Mouse (Mus musculus) adrenal gland, adult 2 months (tissue): ENCODE results near the gene Cab39. TPM values are rescaled to one million over a fixed set of nuclear protein-coding genes. Genes with fewer than 3 reads are reported as not detected.
A peak's percentile ranks its signal among the peaks of the same experiment; 100 is the strongest.
"Not testable (repeated sequence)": the region's sequence is repeated elsewhere in the genome, so short reads cannot be mapped to it uniquely, and the experiment has no call there.

ENCODE experiments used
- DNase-seq: peaks from one replicate; pipeline ENCODE4 v3.0.0; 2021
- polyA plus RNA-seq: library from polyadenylated mRNA; depleted of rRNA; stranded (reverse); fragments of >200 nt; gene quantifications from 2 replicates; pipeline ENCODE4 v1.2.3, GENCODE M21; 2012
- total RNA-seq, 2 experiments: library from RNA; stranded (reverse); gene quantifications; 2 replicates each; pipeline ENCODE4 v1.2.3; 2021

The Cab39 gene
- total and polyA plus RNA-seq, 3 experiments = 48.6 to 124 (median 124) TPM

DNA sequence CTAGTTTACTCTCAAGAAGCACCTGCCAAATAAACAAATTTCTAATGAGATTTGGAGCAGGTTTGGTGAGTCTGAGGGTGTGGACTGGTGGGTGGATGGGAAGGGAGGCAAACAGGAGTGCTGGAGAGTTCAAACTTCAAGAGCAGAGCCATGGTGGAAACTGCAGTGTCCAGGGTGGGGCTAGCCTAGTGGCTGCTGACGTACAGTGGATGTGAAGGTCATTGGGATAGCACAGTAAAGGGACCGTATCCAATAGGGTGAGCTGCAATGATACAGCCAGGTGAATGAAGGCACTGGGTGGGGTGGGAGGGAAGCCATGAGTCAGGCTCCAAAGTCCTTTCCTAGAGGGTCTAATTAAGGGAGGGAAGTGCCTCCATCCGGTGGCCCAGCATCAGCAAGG is 2.7 kb upstream of the Cab39 start:
- DNase-seq = no peak

DNA sequence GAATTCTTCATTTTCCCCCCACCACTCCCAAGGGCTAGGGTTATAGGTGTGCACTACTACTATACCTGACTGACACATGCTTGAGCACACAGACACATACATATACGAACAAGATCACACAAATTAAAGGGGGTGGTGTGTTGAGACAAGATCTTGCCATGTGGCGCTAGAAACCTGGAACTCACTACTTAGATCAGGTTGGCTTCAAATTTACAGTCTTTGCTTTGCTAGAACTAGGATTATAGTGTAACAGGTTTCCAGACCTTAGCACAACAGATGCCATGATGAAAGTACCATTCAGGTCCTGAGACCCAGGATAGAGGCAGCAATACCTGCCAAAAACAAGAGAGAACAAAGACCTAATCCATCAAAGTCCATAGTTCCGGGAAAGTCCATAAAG is 1.8 kb upstream of the Cab39 start:
- no peak for DNase-seq

DNA sequence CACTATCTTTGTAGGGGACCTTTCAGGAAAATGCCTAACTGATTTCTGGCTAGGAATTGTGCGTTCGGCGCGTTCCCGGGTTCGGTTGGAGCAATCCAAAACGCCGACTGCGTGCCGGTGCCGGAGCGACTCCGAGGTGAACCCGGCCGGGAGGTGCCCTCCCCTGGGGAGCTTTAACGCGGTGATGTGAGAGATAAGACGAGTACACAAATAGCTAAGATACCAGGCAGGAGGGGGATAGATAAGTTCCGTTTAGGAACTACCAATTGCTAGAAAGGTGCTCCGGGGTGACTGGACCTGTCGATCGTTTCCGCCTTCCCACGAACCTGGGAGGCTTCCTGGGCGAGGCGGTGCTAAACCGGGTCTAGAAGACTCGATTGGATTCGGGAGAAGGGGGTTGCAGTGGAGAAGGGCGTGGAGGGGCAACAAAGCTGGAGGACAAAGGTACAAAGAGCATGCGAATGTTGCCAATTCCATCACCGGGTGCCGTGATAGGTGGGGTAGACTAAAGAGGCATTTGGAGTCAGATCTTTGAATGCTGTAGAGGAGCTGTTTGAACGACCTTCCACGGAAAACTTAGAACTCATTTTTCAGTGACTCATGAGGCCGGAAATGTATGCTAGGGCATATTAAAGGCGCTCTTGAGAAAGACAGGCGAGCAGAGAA is 998 bp downstream of the Cab39 start:
- peak; percentile 78 for DNase-seq

DNA sequence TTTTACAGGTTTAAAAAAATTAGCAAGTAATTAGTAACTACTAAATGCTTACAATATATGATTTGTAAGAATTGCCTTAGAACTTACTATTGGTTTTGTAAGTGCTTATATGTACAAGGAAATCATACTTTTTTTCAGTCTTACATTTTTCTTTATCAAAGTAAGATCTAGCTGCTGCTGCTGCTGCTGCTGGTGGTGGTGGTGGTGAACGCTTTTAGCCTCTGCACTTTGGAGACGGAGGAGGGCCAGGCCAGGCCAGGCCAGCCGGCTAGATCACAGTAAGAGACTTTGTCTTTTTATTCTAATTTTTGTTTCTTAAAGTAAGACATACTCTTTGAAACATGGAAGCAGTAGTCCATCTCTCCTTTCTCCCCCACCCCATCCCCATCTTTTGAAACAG is 2.0 kb downstream of the Cab39 start:
- DNase-seq = no peak

DNA sequence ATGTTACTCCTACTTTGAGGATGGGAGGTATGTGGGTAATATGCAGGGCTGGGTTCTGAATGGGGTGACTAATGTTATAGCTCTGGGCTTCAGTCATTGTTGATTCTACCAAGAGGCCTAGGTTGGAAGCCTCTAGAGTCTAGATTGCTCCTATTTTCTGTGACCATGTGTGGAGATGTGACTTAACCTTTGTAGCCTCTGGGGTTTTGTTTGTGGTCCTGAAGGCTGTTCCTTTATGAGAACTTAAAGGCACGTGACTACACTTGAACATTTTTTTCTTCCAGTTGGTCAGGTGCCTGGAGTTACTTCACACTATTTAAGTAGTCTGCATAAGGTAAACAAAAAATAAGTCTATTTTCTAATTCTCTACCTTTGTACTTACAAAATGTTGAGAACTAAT is 6.5 kb downstream of the Cab39 start:
- no peak for DNase-seq

DNA sequence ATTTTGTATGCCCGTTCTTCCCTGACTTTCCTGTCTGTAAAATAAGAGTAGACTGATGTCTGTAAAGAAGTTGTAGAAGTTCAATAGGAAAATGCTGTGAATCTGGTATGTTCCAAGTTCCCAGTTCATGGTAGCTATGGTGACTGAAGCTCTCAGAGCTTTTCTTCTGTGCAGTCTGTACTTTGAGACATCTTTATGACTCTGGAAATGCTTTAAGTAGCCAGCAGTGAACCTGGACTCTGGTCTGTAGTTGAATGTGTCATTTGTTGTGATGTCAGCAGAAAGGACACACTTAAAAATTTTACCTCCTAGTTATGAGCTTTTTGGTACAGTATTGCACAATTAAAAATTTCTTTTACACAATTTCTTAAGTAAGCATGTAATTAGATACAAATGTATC is 9.3 kb downstream of the Cab39 start:
- no peak for DNase-seq

DNA sequence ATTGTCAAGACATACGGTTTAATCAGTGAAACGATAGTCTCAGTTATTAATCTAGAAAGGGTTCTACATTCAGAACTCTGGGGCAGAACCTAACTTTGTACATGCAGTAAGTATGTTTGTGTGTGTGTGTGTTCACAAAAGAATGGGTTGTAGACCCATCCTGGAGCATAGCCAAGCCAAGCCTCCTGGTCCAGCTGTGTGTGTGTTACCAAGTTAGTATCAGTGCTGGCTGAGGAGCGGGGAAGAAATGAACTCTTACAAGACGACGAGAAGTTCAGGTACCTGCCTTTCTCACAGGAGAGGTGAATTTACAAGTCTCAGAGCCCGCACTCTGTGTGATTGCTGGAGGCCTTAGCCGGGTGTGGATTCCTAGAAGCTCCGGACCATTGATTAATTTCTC is 11.3 kb downstream of the Cab39 start:
- no peak for DNase-seq

DNA sequence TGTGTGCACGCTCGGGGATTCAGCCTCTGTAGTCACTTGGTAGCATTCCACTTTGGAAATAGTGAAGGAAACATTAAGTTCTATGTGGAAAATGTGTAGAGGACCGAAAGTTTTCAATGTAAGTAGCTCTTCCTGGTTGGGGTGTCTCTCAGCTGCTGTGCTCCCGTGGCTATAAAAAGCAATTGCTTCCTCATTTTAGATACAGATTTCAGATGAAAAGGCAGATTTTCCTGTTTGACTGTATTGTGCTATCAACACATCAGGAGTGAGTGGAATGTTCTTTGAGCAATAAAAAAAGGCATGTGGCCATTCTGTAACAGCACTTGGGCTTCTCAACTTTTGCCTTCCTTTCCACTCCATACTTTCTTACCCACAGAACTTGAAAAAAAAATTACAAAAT is 16.0 kb downstream of the Cab39 start:
- DNase-seq = no peak

DNA sequence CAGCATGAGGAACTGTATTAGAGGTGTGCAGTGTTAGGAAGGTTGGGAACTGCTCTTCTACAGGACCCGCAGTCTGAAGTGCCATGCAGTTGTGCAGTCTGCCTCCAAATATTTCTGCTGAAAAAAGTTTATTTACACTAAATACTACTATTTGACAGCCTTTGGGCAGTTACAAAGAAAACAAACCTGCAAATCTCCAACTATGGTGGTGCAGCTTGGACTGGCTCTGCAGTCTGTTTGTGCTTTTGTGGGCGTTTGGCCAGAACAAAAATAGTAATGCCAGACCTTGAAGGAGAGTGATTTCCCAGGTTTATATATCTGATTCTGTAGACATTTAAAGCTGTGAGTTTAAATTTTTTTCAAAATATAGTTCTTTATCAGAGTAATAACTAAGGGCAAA is 17.1 kb downstream of the Cab39 start:
- peak; percentile 28 for DNase-seq

DNA sequence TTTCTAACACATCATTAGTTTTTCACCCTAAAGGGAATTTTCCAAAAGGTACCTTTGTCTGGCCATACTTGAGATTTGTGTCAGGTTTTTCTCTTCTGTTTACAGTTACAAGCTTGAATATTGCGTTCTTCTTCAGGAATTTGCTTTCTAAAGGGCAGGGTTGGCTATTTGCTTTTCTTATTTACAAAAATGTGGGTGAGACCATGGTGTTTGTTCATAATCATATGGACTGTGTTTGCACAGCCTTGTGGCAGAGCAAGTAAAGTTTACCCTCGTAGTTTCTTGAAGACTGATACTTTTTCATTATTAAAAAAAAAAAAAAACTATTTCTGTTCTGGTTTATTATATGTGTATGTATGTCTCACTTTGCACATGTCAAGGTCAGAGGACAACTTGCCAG is 17.5 kb downstream of the Cab39 start:
- DNase-seq = no peak

DNA sequence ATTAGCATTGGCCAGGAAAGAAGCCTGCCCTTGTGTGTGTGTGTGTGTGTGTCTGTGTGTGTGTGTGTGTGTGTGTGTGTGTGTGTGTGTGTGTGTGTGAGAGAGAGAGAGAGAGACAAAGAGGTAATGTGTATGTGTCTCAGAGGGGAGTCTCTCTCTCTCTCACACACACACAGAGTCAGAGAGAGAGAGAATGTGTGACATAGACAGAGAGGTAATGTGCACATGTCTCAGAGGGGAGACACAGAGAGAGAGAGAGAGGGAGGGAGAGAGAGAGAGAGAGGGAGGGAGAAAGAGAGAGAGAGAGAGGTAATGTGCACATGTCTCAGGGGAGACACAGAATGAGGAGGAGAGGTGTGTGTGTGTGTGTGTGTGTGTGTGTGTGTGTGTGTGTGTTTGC is 21.0 kb downstream of the Cab39 start:
- DNase-seq = not testable (repeated sequence)

DNA sequence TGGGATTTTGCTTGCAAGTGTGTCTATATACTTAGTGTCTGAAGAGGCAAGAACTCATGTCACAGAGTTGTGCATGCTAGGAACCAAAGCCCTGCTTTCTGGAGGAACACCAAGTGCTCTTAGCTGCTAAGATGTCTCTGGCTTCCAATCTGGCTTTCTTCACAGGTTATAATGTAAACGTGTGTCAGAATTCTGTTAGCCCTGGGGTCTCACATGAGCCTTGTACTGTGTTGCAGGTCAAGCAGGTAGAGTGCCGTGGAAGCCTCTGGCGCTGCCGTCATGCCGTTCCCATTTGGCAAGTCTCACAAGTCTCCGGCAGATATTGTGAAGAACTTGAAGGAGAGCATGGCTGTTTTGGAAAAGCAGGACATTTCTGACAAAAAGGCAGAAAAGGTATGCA is 24.9 kb downstream of the Cab39 start:
- DNase-seq = no peak

DNA sequence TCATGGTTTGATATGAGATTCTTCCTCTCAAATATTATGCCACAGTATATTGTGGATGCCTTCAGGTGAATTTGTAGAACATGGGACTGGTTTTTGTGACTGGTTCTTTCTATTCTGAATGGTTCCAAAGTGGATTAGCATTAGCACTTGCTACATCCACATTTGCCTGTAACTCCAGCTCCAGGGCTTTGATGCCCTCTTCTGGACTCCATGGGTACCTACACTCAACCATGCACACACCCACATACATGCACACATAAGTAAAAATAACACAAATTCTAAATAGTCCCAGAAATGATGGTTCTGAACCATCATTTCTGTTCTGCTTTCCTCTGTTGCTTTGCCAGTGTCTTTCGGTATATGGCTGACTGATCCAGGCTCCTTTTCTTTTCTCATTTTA is 26.5 kb downstream of the Cab39 start:
- DNase-seq = no peak

DNA sequence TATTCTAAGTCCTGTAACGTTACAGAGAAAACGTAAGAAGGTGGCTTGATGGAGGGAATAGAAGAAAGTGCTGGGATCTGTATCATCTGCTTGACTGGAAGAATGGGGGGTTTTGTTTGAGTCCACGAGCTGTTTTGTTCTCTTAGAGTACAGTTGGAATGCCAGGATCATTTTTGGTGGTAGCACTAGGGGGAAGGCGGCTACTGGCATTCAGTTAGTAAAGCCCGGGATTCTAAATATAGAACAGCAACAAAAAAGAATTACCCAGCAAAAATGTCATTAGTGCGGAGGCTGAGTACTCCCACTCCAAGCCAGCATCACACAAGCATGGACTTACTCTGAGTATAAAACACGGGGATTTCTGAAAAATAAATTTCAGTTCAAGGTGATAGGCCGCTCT is 29.0 kb downstream of the Cab39 start:
- no peak for DNase-seq

DNA sequence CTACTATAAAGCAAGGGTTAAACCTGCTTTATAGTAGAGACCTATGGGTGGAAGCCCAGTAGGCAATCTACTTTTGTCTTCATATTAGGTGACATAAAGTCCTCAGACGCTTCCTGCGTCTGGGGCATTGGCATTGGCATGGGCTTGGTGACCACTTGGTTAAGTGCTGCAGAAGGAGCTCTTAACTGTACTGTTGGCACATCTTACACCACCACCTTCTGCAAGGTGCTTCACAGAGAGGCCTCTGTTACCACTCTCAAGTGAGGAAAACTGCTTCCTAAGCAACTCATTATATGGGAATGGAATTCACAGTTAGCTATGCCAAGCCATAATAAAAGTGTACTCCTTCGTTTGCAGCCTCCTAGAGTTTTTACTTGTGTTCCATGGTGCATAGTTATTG is 31.7 kb downstream of the Cab39 start:
- DNase-seq = no peak

DNA sequence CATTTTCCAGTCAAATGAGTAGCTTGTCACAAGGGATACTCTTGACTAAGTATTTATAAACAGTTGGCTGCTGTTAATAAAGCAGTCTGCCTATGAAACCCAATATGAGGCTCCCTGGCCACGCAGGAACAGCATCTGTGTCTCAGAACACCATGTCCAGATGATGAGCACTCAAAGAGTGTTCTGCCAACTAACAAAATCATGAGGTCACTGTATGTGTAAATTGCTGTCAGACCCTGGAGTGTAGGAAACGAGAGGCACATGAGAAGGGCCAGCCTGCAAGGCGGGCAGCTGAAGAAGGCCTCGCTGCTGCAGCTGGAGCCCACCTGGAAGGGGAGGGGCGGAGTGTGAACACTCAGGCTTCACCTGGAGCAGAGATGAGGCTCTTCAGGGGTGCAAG is 33.9 kb downstream of the Cab39 start:
- DNase-seq = no peak

DNA sequence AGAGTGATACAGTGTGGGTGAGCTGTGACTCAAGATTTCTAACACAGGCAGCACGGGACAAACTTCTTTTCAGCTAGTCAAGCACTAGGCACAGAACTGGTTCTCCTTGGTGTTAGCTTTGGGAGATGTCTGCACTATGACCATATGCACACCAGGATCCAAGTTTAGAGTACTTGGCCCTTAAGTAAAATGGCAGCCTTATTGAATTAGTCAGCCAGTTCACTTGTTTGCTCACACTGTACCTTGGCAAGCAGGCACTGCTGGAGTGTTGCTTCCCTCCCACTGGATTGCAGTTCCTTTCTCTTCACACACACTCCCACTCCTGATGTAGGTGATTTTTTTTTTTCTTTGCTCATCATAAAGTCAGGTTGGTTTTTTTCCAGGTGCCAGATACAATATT is 35.8 kb downstream of the Cab39 start:
- DNase-seq = no peak

DNA sequence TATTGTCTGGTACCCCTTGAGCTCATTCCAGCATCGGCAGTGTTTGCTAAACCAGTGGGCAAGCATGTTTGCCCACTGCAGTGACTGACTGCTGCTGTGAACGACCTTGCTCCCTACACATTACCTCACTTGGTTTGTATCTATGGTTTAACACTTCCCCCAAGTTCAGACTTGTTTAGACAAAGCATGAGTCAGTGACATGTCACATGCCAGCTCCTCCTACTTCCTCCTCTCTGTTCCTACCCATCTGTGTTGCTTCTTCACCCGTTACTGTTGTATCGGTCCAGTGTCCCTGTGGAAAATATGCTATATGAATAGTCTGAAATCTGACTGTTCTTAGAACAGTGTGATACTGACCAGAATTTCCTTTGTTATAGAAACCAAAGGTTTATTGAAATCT is 44.8 kb downstream of the Cab39 start:
- peak; percentile 40 for DNase-seq

DNA sequence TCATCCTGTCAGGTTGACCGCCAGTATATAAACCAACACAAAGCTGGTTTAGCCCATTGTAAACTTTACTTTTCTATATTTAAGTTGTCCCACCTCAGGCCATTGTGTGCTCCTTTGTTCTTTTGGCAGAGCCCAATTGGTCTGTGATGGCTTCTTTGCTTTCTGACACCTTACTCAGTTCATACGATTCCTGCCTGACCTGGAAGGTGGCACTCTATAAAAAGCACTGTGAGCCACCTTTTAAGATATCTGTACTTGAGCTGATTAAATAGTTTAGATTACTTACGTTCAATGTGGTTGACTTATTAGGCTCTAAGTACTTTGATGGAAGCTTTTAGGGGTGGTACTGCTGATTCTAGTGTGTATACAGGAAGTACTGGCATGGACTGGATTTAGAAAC is 46.1 kb downstream of the Cab39 start:
- DNase-seq = no peak

DNA sequence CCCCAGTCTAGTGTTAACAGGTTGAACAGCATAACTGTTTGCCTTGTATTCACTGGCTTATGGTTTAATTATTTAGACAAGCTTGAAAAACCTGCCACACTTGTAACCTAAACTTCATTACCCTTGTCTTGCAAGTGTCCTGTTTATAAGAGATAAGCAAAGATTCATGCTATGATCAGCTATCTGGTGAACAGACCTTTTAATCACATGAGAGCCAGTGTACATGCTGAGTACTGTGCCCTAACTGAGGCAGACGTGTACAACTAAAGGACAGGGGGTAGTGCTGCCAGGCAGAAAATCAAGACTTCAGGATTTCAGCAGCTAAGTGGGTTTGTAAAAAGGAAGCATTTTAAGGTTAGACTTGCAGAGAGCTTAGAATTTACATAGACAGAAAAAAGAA is 46.5 kb downstream of the Cab39 start:
- DNase-seq = no peak

DNA sequence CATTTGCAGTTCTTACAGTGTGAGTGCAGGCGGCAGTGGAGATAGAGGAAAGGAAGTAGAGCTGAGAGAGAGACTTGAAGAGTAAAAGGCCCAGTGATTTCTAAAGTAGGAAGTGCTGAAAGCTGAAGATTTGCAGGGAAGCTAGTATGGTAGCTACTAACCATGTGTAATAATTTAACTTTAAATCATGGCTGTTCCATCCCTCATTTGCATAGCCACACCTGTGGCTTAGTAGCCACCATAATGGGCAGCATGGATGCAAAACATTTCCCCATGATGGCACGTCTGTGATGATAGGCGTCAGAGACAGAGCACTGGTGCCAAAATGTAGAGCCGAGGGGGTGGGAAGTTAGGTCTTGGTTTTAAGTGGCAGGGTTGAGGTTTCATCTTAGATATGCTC is 47.2 kb downstream of the Cab39 start:
- no peak for DNase-seq

DNA sequence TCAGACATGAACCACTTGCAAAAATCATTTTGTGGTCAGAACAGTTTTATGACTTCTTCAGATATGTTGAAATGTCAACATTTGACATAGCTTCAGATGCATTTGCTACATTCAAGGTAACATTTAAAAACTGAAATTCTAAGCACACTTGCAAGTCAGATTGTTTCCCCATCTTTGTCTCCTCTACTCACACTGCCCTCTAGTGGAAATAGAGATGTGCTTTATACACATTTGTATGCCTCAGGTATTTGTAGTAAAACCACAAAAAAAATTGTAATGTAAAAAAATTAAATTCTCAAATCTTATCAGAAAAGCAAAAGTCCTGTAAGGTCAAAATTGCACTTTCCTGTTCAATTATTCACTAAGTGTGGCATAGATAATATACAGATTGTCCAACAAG is 49.0 kb downstream of the Cab39 start:
- no peak for DNase-seq

DNA sequence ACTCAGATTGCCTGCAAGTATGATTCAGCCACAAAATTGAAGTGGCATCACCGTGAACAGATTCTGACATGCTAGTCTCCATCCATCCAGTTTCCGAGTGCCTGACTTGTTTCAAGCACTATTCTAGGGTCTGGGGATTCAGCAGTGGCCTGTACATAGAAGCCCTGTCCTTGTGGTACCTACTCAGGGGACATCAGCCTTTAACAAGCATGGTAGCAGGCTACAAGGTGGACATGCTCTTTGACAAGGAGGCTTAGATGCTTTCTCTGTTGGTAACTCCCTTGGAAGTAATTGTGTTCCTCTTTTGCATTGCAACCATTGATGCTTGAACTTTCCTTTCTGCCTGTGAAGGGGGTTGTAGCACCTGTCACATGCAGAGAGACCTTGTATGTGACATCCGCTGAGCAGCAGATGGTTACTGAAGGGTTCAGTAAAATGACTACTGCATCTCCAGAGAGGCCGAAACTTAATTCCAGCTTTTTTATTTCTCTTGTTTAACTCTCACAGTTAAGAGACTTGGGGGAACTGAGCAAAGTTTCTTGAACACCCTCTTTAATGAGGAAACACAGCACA is 50.1 kb downstream of the Cab39 start:
- no peak for DNase-seq

DNA sequence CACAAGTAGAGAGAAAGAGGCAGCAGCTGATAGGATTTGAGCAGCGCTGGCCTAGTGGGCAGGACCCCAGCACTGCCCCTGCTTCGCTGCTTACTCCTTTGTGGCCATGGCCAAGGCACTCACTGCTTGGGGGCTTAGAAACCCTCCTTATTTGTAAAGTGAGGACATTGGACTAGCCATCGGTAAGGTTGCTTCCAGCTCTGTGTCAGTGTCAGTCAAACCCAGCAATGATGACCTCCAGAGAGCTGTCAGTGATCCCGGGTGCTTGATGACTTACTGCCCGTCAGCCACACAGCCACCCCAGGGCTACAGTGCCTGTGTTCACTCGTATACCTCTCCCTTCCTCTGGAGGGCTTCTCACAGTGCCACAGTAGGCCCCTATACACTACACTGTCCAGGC is 51.7 kb downstream of the Cab39 start:
- peak; percentile 37 for DNase-seq

DNA sequence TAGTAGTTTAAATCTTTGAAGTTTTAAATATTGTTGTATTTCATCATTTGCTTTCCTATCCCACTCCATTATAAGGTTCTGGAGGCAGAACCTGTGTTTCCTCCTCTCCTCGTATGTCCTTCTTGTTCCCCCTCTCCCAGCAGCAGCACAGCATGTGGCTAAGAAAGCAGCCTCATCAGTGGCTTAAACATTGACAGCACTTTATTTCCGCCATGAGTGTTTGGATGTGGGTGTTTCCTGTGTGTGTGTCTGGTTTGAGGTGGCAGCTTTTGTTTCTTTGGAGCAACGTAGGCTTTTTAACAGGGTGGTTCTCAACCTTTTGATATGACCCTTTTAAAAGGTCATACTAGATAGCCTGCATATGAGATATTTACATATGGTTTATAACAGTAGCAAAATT is 52.2 kb downstream of the Cab39 start:
- no peak for DNase-seq
